Mouse (Mus musculus) neural tube, embryonic 12.5 days (tissue): ENCODE measurements around the gene Zfp282. TPM values are rescaled to one million over a fixed set of nuclear protein-coding genes. Genes with fewer than 3 reads are reported as not detected.

Source experiments
- ATAC-seq: fragments of 200-750 bp; cut with Nextera tagmentation; 2 replicates; pipeline ENCODE4 v1.8.0; 2017; ENCODE audit warnings: low read depth, mild to moderate bottlenecking, moderate TSS enrichment, moderate library complexity; ENCODE audit not compliant: low FRiP score
- H3K27ac ChIP-seq: fragments of 300-500 bp; sonication (generic); 2 replicates; pipeline ENCODE4 v1.5.1; 2016
- H3K27me3 ChIP-seq: fragments of 300-500 bp; sonication (generic); replicated peaks from 2 replicates; pipeline ENCODE4 v1.6.1; 2016; ENCODE audit warnings: mild to moderate bottlenecking
- H3K36me3 ChIP-seq: fragments of 300-500 bp; sonication (generic); 2 replicates; pipeline ENCODE4 v1.6.1; 2016; ENCODE audit warnings: mild to moderate bottlenecking
- H3K4me1 ChIP-seq: fragments of 300-500 bp; sonication (generic); 2 replicates; pipeline ENCODE4 v1.6.1; 2016
- H3K4me2 ChIP-seq: fragments of 300-500 bp; sonication (generic); replicated peaks from 2 replicates; pipeline ENCODE4 v1.6.1; 2016; ENCODE audit warnings: mild to moderate bottlenecking
- H3K4me3 ChIP-seq: fragments of 300-500 bp; sonication (generic); 2 replicates; pipeline ENCODE4 v1.5.1; 2016
- H3K9ac ChIP-seq: fragments of 300-500 bp; sonication (generic); 2 replicates; pipeline ENCODE4 v1.6.1; 2016; ENCODE audit warnings: mild to moderate bottlenecking
- H3K9me3 ChIP-seq: fragments of 300-500 bp; sonication (generic); 2 replicates; pipeline ENCODE4 v1.6.1; 2016; ENCODE audit warnings: mild to moderate bottlenecking
- WGBS: fragments of 180-500 bp; shearing (Covaris S2); methylation state at CpG from one replicate; pipeline ENCODE4 v1.1.7; 2016; 5-methylcytosine and 5-hydroxymethylcytosine counted together
- polyA plus RNA-seq: library from polyadenylated mRNA; unstranded; fragments of >200 nt; fragmentation: Nextera tagmentation; extraction: Ambion mirVana; gene quantifications from 2 replicates; pipeline ENCODE4 v1.2.1, GENCODE M21; 2016

Gene Zfp282
- polyA plus RNA-seq, 1 experiment from 2014 or later, result 27.0 TPM

GRCm38 (mm10) chr6:47904917-47905695 is 28.1 kb downstream of the Zfp282 start:
- no peak overlapping the region for H3K27ac ChIP-seq
- H3K9me3 ChIP-seq, result no peaks in the 10 kb centered on the region
- peaks cover 72% of the 10 kb centered on the region for H3K36me3 ChIP-seq
- no peaks in the 10 kb centered on the region for H3K4me1 ChIP-seq
- H3K9ac ChIP-seq, result no peak overlapping the region
- no peak overlapping the region for H3K4me3 ChIP-seq
- peaks cover 22% of the 10 kb centered on the region for H3K27me3 ChIP-seq
- whole genome bisulfite sequencing, result 49% methylated on average over 44 of the region's 44 CpGs
- H3K4me2 ChIP-seq, result no peak overlapping the region
- ATAC-seq, result no peak

DNA sequence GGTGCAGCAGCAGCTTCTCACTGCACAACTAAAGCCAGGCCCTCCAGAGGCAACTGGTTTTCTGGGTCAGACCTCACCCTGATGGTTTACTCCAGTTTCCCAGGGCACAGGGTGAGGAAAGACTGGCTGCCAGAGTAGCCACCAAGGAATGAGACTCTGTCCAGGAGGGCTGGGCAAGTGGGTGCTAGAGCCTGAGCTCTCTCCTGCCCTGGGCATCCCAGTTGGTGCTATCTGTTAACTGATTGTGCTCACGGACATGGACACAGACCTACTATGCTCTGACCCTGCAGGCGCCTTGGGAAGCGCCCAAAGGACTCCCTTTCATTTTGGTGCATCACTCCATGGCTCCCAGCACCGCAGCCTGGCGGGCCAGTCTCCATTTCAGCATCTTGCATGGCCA is 29.3 kb downstream of the Zfp282 start:
- 96% methylated on average over 5 of the region's 5 CpGs for WGBS
- Histone ChIP-seq H3K27ac (no peak overlapping the region), H3K4me3 (no peak overlapping the region), H3K27me3 (peaks cover 22% of the 10 kb centered on the region), H3K4me1 (no peaks in the 10 kb centered on the region), H3K4me2 (no peak overlapping the region), H3K36me3 (peaks cover 60% of the 10 kb centered on the region), H3K9ac (no peak overlapping the region), H3K9me3 (no peaks in the 10 kb centered on the region)
- no peak for ATAC-seq

DNA sequence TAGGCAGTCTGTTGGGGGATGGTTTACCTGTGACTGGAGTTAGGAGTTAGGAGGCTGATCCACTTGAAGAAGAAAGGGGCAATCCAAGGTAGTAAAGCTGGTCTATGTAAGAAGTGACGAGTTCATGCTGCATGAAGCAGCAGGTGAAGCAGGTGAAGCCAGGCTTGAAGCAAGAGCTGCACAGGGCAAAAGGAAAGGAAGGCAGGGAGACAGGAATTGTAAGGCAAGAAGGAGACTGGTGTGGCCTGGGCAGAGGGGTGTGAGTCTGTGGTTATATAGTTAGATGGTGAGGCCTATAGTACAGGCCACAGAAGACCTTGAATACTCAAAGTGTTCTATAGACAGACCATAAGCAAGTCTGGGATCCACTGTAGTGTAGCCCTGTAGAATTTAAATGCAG is 32.0 kb downstream of the Zfp282 start:
- H3K27ac ChIP-seq, result no peak overlapping the region
- H3K9me3 ChIP-seq, result no peaks in the 10 kb centered on the region
- no peak overlapping the region for H3K4me3 ChIP-seq
- H3K27me3 ChIP-seq, result 0 out of 2 replicates have a peak, but pooled peaks cover 7% of the 10 kb centered on the region
- H3K4me2 ChIP-seq, result no peak overlapping the region
- H3K9ac ChIP-seq, result no peak overlapping the region
- WGBS, result 82% methylated on average over 1 of the region's 1 CpGs
- ATAC-seq, result no peak
- H3K4me1 ChIP-seq, result no peaks in the 10 kb centered on the region
- peaks cover 35% of the 10 kb centered on the region for H3K36me3 ChIP-seq

DNA sequence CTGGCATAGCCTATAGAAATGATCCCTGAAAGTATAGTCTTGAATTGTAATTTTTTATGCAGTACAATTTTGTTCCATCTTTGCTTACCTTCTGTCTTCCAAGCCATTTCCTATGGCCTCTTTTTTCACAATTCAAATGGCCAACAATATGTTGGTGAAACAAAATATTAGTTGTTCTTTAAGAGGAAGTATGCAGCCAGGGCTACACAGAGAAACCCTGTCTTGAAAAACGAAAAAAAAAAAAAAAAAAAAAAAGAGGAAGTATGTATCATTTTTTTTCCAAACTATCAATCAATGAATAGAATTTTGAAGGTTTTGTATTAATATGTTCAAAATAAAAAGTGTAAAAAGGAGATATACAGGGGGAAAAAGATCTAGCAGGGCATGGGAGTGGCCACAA is 34.6 kb downstream of the Zfp282 start:
- Histone ChIP-seq H3K4me3 (no peak overlapping the region), H3K27ac (no peak overlapping the region), H3K9ac (no peak overlapping the region), H3K36me3 (peaks cover 9% of the 10 kb centered on the region), H3K9me3 (no peaks in the 10 kb centered on the region), H3K4me2 (no peak overlapping the region), H3K4me1 (no peaks in the 10 kb centered on the region), H3K27me3 (no peaks in the 10 kb centered on the region)
- no peak for ATAC-seq
- 74% methylated on average over 1 of the region's 1 CpGs for WGBS

- no peak for ATAC-seq
- H3K27me3 ChIP-seq, result no peaks in the 10 kb centered on the region
- no peak overlapping the region for H3K27ac ChIP-seq
- no peak overlapping the region for H3K4me3 ChIP-seq
- no peak overlapping the region for H3K9ac ChIP-seq
- H3K36me3 ChIP-seq, result peaks cover 1% of the 10 kb centered on the region
- no peak overlapping the region for H3K4me2 ChIP-seq
- H3K4me1 ChIP-seq, result no peaks in the 10 kb centered on the region
- WGBS, result 53% methylated on average over 3 of the region's 3 CpGs
- H3K9me3 ChIP-seq, result no peaks in the 10 kb centered on the region
Observed at GRCm38 (mm10) chr6:47912991-47913390, 36.0 kb downstream of the Zfp282 start.

DNA sequence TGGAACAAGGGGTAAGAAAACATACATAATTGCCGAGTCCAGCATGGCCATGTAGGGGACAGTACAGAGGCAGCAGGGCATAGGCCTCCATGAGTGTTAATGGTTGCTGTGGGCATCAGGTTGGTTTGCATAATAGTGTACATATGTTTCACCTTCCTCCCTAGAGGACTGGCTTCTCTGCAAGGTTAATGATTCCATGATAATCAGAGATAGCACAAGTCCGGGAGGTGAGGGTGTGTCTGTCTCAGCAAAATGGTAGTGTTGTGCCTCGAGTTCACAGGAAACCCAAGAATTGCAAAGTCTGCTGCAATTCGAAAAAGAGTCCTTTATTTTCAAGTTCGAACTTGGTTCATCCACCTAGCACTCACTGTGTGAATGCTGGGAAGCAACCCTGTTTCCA is 40.0 kb downstream of the Zfp282 start:
- no peaks in the 10 kb centered on the region for H3K9me3 ChIP-seq
- no peak overlapping the region for H3K9ac ChIP-seq
- no peak overlapping the region for H3K4me2 ChIP-seq
- 83% methylated on average over 5 of the region's 5 CpGs for WGBS
- no peak overlapping the region for H3K4me3 ChIP-seq
- H3K27me3 ChIP-seq, result no peaks in the 10 kb centered on the region
- H3K27ac ChIP-seq, result no peak overlapping the region
- no peak for ATAC-seq
- H3K4me1 ChIP-seq, result peaks cover 12% of the 10 kb centered on the region
- no peaks in the 10 kb centered on the region for H3K36me3 ChIP-seq

GRCm38 (mm10) chr6:47918768-47919274 is 41.8 kb downstream of the Zfp282 start:
- Histone ChIP-seq H3K36me3 (no peaks in the 10 kb centered on the region), H3K4me2 (no peak overlapping the region), H3K9ac (no peak overlapping the region), H3K27ac (no peak overlapping the region), H3K27me3 (no peaks in the 10 kb centered on the region), H3K4me1 (peaks cover 13% of the 10 kb centered on the region), H3K4me3 (no peak overlapping the region), H3K9me3 (no peaks in the 10 kb centered on the region)
- 80% methylated on average over 3 of the region's 3 CpGs for WGBS
- ATAC-seq, result no peak

DNA sequence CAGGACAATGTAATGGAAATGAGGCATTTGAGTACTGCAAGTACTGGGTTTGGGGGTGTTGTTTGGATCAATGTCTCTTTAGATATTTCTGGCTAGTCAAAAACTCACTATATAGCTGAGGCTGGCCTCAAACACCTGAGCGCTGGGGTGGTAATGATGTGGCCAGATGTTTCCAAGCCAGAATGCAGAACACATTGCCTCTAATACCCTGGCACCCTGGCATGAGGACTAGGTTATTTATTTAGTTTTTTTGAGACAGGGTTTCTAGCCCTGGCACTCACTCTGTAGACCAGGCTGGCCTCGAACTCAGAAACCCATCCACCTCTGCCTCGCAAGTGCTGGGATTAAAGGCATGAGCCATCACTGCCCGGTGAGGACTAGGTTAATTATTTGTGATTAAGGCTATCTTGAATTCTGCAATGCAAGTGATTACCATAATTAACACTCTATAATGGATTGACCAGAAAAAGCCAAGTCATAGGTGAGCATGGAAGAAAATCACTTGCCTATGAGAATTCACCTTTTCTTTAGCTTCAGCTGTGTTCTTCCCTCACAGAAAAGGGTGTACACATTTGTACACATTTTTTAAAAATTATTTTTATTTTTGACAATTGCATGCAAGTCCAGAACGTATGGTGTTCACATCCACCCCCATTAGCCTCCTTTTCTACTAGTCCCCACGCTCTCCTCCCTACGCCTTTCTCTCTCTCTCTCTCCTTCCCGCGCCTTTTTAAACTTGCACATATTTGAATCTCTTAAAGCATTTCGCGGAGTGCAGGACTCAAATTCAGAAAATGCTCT is 42.8 kb downstream of the Zfp282 start:
- Histone ChIP-seq H3K27me3 (no peaks in the 10 kb centered on the region), H3K4me1 (peaks cover 13% of the 10 kb centered on the region), H3K9me3 (no peaks in the 10 kb centered on the region), H3K4me2 (peak overlapping the region; percentile 69), H3K9ac (peak overlapping the region; percentile 80), H3K27ac (no peak overlapping the region), H3K36me3 (no peaks in the 10 kb centered on the region), H3K4me3 (peak overlapping the region; percentile 78)
- ATAC-seq, result peak; percentile 42
- 31% methylated on average over 11 of the region's 11 CpGs for WGBS

DNA sequence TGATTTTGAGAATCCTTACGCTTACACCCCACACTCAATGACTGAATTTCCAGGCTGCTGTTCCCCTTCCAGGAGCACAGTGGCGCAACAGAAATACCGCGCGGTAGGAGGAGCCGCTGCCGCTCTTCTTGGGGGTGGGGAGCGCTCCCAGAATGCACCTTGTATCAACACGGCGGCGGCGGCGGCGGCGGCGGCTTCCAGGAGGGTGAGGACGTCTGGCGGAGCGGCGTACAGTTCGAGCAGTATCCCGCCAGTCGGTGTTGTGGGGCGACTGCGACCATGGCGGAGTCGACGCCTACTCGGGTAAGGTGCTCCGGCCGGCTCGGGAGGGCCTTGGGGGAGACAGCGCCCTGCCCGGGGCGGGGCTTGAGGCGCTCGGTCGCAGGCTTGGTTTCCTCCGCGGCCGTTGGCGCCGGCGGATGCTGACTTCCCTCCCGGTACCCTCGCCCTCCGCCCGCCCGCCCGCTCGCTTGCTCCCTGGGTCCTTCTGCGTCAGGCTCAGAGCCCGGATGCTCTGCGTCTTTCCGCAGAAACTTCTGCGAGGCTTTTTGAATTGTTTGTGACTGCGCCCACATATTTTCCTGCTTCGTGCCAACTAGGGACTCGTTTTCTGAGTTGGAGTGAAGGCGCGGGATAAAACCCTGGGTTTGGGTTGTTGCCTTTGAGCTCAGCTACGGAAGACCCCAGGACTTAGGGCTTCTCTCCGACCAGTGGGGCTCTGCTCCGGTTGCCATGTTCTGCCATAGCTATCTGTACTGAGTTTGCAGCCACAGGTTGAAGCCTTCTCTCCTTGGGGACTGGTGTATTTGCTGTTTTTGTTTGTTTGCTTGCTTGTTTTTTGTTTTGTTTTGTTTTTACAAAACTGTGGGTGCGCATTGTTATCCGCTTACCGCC is 43.7 kb downstream of the Zfp282 start, which contains the start of gene Zfp212:
TSS of gene Zfp212 (plus strand) at position 30 of the 894 bp plus-strand sequence.
- Histone ChIP-seq H3K4me2 (peak within 1 kb of the TSS; percentile 69), H3K9ac (peak within 1 kb of the TSS; percentile 80), H3K27me3 (no peaks in the 10 kb centered on the region), H3K9me3 (no peaks in the 10 kb centered on the region), H3K4me1 (peaks cover 13% of the 10 kb centered on the region), H3K27ac (peak within 1 kb of the TSS; percentile 82), H3K36me3 (no peaks in the 10 kb centered on the region), H3K4me3 (peak within 1 kb of the TSS; percentile 78)
- peak; percentile 94 for ATAC-seq
- 1% methylated on average over 67 of the region's 67 CpGs for WGBS

GRCm38 (mm10) chr6:47942461-47942860 is 65.5 kb downstream of the Zfp282 start:
- Histone ChIP-seq H3K4me1 (no peaks in the 10 kb centered on the region; the same call in 1 of the 2 replicates), H3K4me2 (peak overlapping the region; percentile 86), H3K36me3 (peaks cover 12% of the 10 kb centered on the region), H3K27me3 (no peaks in the 10 kb centered on the region), H3K4me3 (no peak overlapping the region), H3K9me3 (no peaks in the 10 kb centered on the region; the same call in 1 of the 2 replicates), H3K9ac (0 out of 2 replicates have a peak overlapping the region, but pooled peaks have one; percentile 65), H3K27ac (no peak overlapping the region)
- ATAC-seq, result 0 out of 2 replicates have a peak, but pooled peaks have one; percentile 26
- WGBS, result 58% methylated on average over 12 of the region's 12 CpGs

GRCm38 (mm10) chr6:47943021-47943691 is 66.2 kb downstream of the Zfp282 start:
- peak overlapping the region; percentile 40 for H3K4me3 ChIP-seq
- H3K4me1 ChIP-seq, result no peaks in the 10 kb centered on the region; the same call in 1 of the 2 replicates
- ATAC-seq, result peak; percentile 91
- H3K27me3 ChIP-seq, result no peaks in the 10 kb centered on the region
- H3K36me3 ChIP-seq, result peaks cover 12% of the 10 kb centered on the region
- H3K4me2 ChIP-seq, result peak overlapping the region; percentile 86
- peak overlapping the region; percentile 65 for H3K9ac ChIP-seq
- no peaks in the 10 kb centered on the region; the same call in 1 of the 2 replicates for H3K9me3 ChIP-seq
- 0 out of 2 replicates have a peak overlapping the region, but pooled peaks have one; percentile 20 for H3K27ac ChIP-seq
- 8% methylated on average over 64 of the region's 64 CpGs for WGBS
